Mouse (Mus musculus) liver, adult 2 months (tissue): Measurements from ENCODE around the gene Tnfrsf22. TPM values are rescaled to one million over a fixed set of nuclear protein-coding genes. Genes with fewer than 3 reads are reported as not detected.
"Not testable (repeated sequence)": the region's sequence is repeated elsewhere in the genome, so short reads cannot be mapped to it uniquely, and the experiment has no call there.

Source experiments
- DNase-seq: peaks from one replicate; pipeline ENCODE4 v3.0.0-alpha.2; 2011; ENCODE audit warnings: low read depth, low spot score; ENCODE audit errors: extremely low read depth
- H3K27ac ChIP-seq: fragments of 200-500 bp; replicated peaks from 2 replicates; pipeline ENCODE4 v1.5.1; 2012; ENCODE audit warnings: low read depth, mild to moderate bottlenecking, control low read depth, inconsistent platforms, low read length; ENCODE audit not compliant: insufficient read depth
- H3K27me3 ChIP-seq: fragments of 200-500 bp; 2 replicates; pipeline ENCODE4 v1.6.1; 2012; ENCODE audit warnings: mild to moderate bottlenecking, moderate library complexity, low read length, inconsistent platforms; ENCODE audit not compliant: control insufficient read depth, insufficient read depth
- H3K36me3 ChIP-seq: fragments of 200-500 bp; 2 replicates; pipeline ENCODE4 v1.6.1; 2012; ENCODE audit warnings: low read length, inconsistent platforms; ENCODE audit not compliant: control insufficient read depth, insufficient read depth
- H3K4me1 ChIP-seq: fragments of 200-500 bp; 2 replicates; pipeline ENCODE4 v1.6.1; 2011; ENCODE audit warnings: low read length; ENCODE audit not compliant: control insufficient read depth, insufficient read depth
- H3K4me3 ChIP-seq: fragments of 200-500 bp; 2 replicates; pipeline ENCODE4 v1.5.1; 2011; ENCODE audit warnings: low read depth, mild to moderate bottlenecking, control low read depth, low read length, moderate library complexity; ENCODE audit not compliant: insufficient read depth
- H3K79me2 ChIP-seq: fragments of 200-500 bp; 2 replicates; pipeline ENCODE4 v1.6.1; 2012; ENCODE audit warnings: inconsistent platforms, mild to moderate bottlenecking, low read length, moderate library complexity; ENCODE audit not compliant: control insufficient read depth, insufficient read depth
- H3K9ac ChIP-seq: fragments of 200-500 bp; 2 replicates; pipeline ENCODE4 v1.6.1; 2012; ENCODE audit warnings: low read depth, mild to moderate bottlenecking, control low read depth, inconsistent platforms, low read length
- CTCF ChIP-seq: fragments of 200-500 bp; IDR thresholded peaks from 2 replicates; pipeline ENCODE4 v1.5.1; 2011; ENCODE audit warnings: low read depth, low read length, control low read depth
- POLR2A ChIP-seq: fragments of 200-500 bp; IDR thresholded peaks from 2 replicates; pipeline ENCODE4 v1.6.1; 2011; ENCODE audit warnings: low read length, control low read depth; ENCODE audit not compliant: insufficient read depth; ENCODE audit errors: extremely low read depth
- WGBS: fragments of 180-500 bp; shearing (Covaris S2); methylation state at CpG from one replicate; pipeline ENCODE4 v1.1.7; 2018; 5-methylcytosine and 5-hydroxymethylcytosine counted together
- polyA plus RNA-seq: library from polyadenylated mRNA; depleted of rRNA; stranded (reverse); fragments of >200 nt; gene quantifications from 2 replicates; pipeline ENCODE4 v1.2.3, GENCODE M21; 2012
- total RNA-seq: library from RNA; depleted of rRNA; stranded (reverse); fragments of >200 nt; gene quantifications from 2 replicates; pipeline ENCODE4 v1.2.3, GENCODE M21; 2014

Gene Tnfrsf22
- total and polyA plus RNA-seq, 2 experiments, result 0.37 to 0.93 TPM

- Histone ChIP-seq H3K79me2 (no peaks in the 10 kb centered on the region), H3K4me3 (no peak overlapping the region), H3K9ac (no peak overlapping the region), H3K4me1 (no peaks in the 10 kb centered on the region), H3K27ac (no peak overlapping the region), H3K36me3 (no peaks in the 10 kb centered on the region), H3K27me3 (no peaks in the 10 kb centered on the region)
- DNase-seq, result no peak
- TF ChIP-seq CTCF, result no peak
- TF ChIP-seq POLR2A, result no peak
- 89% methylated on average over 5 of the region's 5 CpGs for WGBS
Measured at GRCm38 (mm10) chr7:143691181-143691580, 41.7 kb upstream of the Tnfrsf22 start.

GRCm38 (mm10) chr7:143689946-143690345 lies 40.5 kb upstream of the Tnfrsf22 start:
- 80% methylated on average over 4 of the region's 4 CpGs for WGBS
- no peaks in the 10 kb centered on the region for H3K4me1 ChIP-seq
- DNase-seq, result no peak

GRCm38 (mm10) chr7:143689481-143689880 lies 40.0 kb upstream of the Tnfrsf22 start:
- no peaks in the 10 kb centered on the region for H3K79me2 ChIP-seq
- H3K9ac ChIP-seq, result no peak overlapping the region
- H3K27me3 ChIP-seq, result no peaks in the 10 kb centered on the region
- TF ChIP-seq POLR2A (no peak), CTCF (no peak)
- no peaks in the 10 kb centered on the region for H3K4me1 ChIP-seq
- H3K4me3 ChIP-seq, result no peak overlapping the region
- no peak for DNase-seq
- 84% methylated on average over 7 of the region's 7 CpGs for WGBS
- H3K27ac ChIP-seq, result no peak overlapping the region
- H3K36me3 ChIP-seq, result no peaks in the 10 kb centered on the region

More at GRCm38 (mm10) chr7:143689946-143690345, 40.5 kb upstream of the Tnfrsf22 start:
- TF ChIP-seq CTCF (no peak), POLR2A (no peak)
- Histone ChIP-seq H3K4me3 (no peak overlapping the region), H3K27ac (no peak overlapping the region), H3K27me3 (no peaks in the 10 kb centered on the region), H3K9ac (no peak overlapping the region), H3K79me2 (no peaks in the 10 kb centered on the region), H3K36me3 (no peaks in the 10 kb centered on the region)

- H3K4me3 ChIP-seq, H3K79me2 ChIP-seq, H3K27me3 ChIP-seq, H3K4me1 ChIP-seq, H3K27ac ChIP-seq, DNase-seq, H3K36me3 ChIP-seq, H3K9ac ChIP-seq: not testable (repeated sequence)
- 94% methylated on average over 3 of the region's 3 CpGs for WGBS
Measured at GRCm38 (mm10) chr7:143686676-143687075, 37.2 kb upstream of the Tnfrsf22 start.

- not testable (repeated sequence) for H3K36me3 ChIP-seq, DNase-seq, H3K9ac ChIP-seq, H3K4me1 ChIP-seq, H3K79me2 ChIP-seq, H3K4me3 ChIP-seq, H3K27ac ChIP-seq, H3K27me3 ChIP-seq
- WGBS, result 56% methylated on average over 4 of the region's 4 CpGs
Measured at GRCm38 (mm10) chr7:143686191-143686590, 36.7 kb upstream of the Tnfrsf22 start.

- WGBS, result 1% methylated on average over 35 of the region's 35 CpGs
- Histone ChIP-seq H3K9ac (peak within 1 kb of the TSS; percentile 4; the same call in 1 of the 2 replicates), H3K79me2 (no peaks in the 10 kb centered on the region), H3K27ac (no peak within 1 kb of the TSS), H3K36me3 (no peaks in the 10 kb centered on the region), H3K4me3 (peak within 1 kb of the TSS; percentile 50), H3K4me1 (no peaks in the 10 kb centered on the region), H3K27me3 (no peaks in the 10 kb centered on the region)
- DNase-seq, result peak; percentile 79
- no peak for TF ChIP-seq CTCF
- peak; percentile 36; the same call in 1 of the 2 replicates for TF ChIP-seq POLR2A
Measured at GRCm38 (mm10) chr7:143685359-143686067, 36.1 kb upstream of the Tnfrsf22 start, which contains the start of gene Tnfrsf23. TSS of gene Tnfrsf23 (minus strand) at chr7:143685872.

- not testable (repeated sequence) for H3K79me2 ChIP-seq, H3K27ac ChIP-seq, H3K4me1 ChIP-seq, H3K4me3 ChIP-seq, H3K36me3 ChIP-seq, H3K9ac ChIP-seq, H3K27me3 ChIP-seq
- whole genome bisulfite sequencing, result 97% methylated on average over 1 of the region's 2 CpGs
- DNase-seq, result peak; percentile 6
Measured at GRCm38 (mm10) chr7:143684569-143684968, 35.1 kb upstream of the Tnfrsf22 start.
